Mouse (Mus musculus): ENCODE measurements around the gene Uqcc3. TPM values are rescaled to one million over a fixed set of nuclear protein-coding genes. Genes with fewer than 3 reads are reported as not detected.

Gene Uqcc3
- total RNA-seq, 1 experiment = 75.3 TPM

DNA sequence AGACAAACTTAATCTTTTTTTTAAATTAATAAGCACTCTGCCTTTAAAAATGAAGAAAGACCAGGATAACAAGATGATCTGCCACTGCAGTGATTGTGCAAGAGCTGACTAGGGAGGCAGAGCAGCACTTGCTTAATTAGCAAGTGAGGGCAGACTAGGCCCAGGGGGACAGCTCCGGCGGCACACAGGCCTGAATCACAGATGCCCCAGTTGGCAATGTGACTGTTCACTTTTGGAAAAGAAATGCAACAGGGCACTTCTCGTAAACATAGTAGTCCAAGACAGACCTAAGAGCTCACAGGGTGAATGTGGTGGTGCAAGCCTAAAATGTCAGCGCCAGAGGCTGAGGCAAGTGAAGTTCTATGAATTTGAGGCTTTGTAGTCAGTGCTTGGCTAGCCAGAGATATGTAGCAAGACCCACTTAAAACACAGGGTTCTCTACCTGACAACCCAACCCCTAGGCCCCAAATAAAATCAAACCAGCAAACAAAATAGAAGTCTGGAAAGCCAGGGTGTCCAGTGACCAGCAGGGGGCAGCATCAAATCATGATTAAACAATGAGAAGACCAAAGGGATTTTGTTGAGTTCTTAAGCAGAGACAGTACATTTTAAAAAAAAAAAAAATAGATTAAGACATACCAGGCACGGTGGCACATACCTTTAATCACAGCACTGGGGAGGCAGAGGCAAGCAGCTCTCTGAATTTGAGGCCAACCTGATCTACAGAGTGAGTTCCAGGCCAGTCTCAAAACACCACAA is 36.2 kb downstream of the Uqcc3 start:
- no peak for TF ChIP-seq CHD2 (IDR thresholded peaks at IDR 0.05; ENCODE audit: low read depth, low read length)
- TF ChIP-seq MAFK (IDR thresholded peaks at IDR 0.05; ENCODE audit: insufficient read depth, low read depth, low read length) = no peak
- TF ChIP-seq HCFC1 (IDR thresholded peaks at IDR 0.05; ENCODE audit: borderline replicate concordance, insufficient read depth, low read length) = no peak
- TF ChIP-seq ZNF384 (IDR thresholded peaks at IDR 0.05; ENCODE audit: low read depth, low read length) = peak; percentile 71
- TF ChIP-seq ZC3H11A (IDR thresholded peaks at IDR 0.05; ENCODE audit: borderline replicate concordance, low read depth, low read length) = no peak
- Histone ChIP-seq H3K4me1 (ENCODE audit: control insufficient read depth in 2 of 2, insufficient read depth in 2 of 2, low read length in 2 of 2, poor library complexity in 1 of 2) (peaks cover 0 to 18% of the 10 kb centered on the region in 2 experiments; a peak in 2 of 4 replicates), H3K27ac (ENCODE audit: insufficient read depth, low read depth, low read length, poor library complexity, severe bottlenecking) (no peak overlapping the region), H3K4me3 (ENCODE audit: insufficient read depth in 1 of 2, low read depth in 1 of 2, low read length in 2 of 2, poor library complexity in 1 of 2, severe bottlenecking in 1 of 2) (no peak overlapping the region), H3K9me3 (ENCODE audit: control insufficient read depth, insufficient read depth, low read depth, low read length) (no peaks in the 10 kb centered on the region), H3K9ac (ENCODE audit: insufficient read depth, low read depth, low read length, poor library complexity, severe bottlenecking) (no peak overlapping the region), H3K36me3 (ENCODE audit: control insufficient read depth, insufficient read depth, low read length, poor library complexity, severe bottlenecking) (peaks cover 8% of the 10 kb centered on the region; the same call in 1 of the 2 replicates)
- peak; percentile 76 for DNase-seq (ENCODE audit: low read depth, low spot score)
- in situ Hi-C loops (cut with MboI; ENCODE audit: low sequenced_read_pairs in 2 of 2, unreplicated experiment in 2 of 2) = no loop called here

DNA sequence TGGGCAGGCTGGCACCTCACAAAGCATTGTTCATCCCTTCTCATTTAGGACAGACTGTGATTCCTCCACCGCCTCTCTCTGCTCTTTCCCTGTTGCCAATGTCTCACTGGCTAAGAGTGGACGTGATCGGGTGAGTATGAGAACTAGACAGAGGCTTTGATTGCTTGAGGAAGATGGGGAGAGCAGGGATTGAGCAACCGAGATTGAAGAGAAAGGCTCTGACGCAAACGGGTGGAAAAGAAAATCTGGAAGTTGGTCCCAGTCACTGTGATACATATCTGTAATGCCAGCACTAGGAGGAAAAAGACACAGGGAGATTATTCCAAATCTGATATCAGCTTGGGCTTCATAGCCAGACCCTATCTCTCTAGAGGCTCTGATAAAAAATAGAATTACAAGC is 37.8 kb downstream of the Uqcc3 start:
- Histone ChIP-seq H3K27ac (ENCODE audit: insufficient read depth, low read depth, low read length, poor library complexity, severe bottlenecking) (no peak overlapping the region), H3K4me1 (ENCODE audit: control insufficient read depth in 2 of 2, insufficient read depth in 2 of 2, low read length in 2 of 2, poor library complexity in 1 of 2) (peaks cover 2 to 18% of the 10 kb centered on the region in 2 experiments; a peak in 3 of 4 replicates), H3K9me3 (ENCODE audit: control insufficient read depth, insufficient read depth, low read depth, low read length) (no peaks in the 10 kb centered on the region), H3K9ac (ENCODE audit: insufficient read depth, low read depth, low read length, poor library complexity, severe bottlenecking) (no peak overlapping the region), H3K36me3 (ENCODE audit: control insufficient read depth, insufficient read depth, low read length, poor library complexity, severe bottlenecking) (peaks cover 8% of the 10 kb centered on the region; the same call in 1 of the 2 replicates), H3K4me3 (ENCODE audit: insufficient read depth in 1 of 2, low read depth in 1 of 2, low read length in 2 of 2, poor library complexity in 1 of 2, severe bottlenecking in 1 of 2) (no peak overlapping the region)
- no peak for DNase-seq (ENCODE audit: low read depth, low spot score)
- TF ChIP-seq HCFC1 (IDR thresholded peaks at IDR 0.05; ENCODE audit: borderline replicate concordance, insufficient read depth, low read length) = no peak
- no peak for TF ChIP-seq ZNF384 (IDR thresholded peaks at IDR 0.05; ENCODE audit: low read depth, low read length)
- no peak for TF ChIP-seq ZC3H11A (IDR thresholded peaks at IDR 0.05; ENCODE audit: borderline replicate concordance, low read depth, low read length)
- TF ChIP-seq MAFK (IDR thresholded peaks at IDR 0.05; ENCODE audit: insufficient read depth, low read depth, low read length) = no peak
- no peak for TF ChIP-seq CHD2 (IDR thresholded peaks at IDR 0.05; ENCODE audit: low read depth, low read length)
- in situ Hi-C loops (cut with MboI; ENCODE audit: low sequenced_read_pairs in 2 of 2, unreplicated experiment in 2 of 2) = no loop called here

DNA sequence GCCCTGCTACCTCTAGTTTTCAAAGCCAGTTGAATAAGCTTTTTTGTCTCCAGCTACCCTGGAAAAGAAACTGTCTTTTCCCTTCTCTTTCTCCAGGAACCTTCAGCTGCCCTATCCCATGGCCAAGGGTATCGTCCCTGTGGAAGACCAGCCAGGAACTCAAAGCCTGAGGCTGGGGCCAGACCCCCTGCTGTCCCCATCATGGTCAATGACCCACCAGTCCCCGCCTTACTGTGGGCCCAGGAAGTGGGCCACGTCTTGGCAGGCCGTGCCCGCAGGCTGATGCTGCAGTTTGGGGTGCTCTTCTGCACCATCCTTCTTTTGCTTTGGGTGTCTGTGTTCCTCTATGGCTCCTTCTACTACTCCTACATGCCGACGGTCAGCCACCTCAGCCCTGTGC is 39.7 kb downstream of the Uqcc3 start:
- no peak overlapping the region; the same call in 1 of the 2 replicates for H3K9ac ChIP-seq (ENCODE audit: insufficient read depth, low read depth, low read length, poor library complexity, severe bottlenecking)
- peak overlapping the region in 1 of 2 experiments; percentile 70; a peak in 1 of 4 replicates for H3K4me3 ChIP-seq (ENCODE audit: insufficient read depth in 1 of 2, low read depth in 1 of 2, low read length in 2 of 2, poor library complexity in 1 of 2, severe bottlenecking in 1 of 2)

DNA sequence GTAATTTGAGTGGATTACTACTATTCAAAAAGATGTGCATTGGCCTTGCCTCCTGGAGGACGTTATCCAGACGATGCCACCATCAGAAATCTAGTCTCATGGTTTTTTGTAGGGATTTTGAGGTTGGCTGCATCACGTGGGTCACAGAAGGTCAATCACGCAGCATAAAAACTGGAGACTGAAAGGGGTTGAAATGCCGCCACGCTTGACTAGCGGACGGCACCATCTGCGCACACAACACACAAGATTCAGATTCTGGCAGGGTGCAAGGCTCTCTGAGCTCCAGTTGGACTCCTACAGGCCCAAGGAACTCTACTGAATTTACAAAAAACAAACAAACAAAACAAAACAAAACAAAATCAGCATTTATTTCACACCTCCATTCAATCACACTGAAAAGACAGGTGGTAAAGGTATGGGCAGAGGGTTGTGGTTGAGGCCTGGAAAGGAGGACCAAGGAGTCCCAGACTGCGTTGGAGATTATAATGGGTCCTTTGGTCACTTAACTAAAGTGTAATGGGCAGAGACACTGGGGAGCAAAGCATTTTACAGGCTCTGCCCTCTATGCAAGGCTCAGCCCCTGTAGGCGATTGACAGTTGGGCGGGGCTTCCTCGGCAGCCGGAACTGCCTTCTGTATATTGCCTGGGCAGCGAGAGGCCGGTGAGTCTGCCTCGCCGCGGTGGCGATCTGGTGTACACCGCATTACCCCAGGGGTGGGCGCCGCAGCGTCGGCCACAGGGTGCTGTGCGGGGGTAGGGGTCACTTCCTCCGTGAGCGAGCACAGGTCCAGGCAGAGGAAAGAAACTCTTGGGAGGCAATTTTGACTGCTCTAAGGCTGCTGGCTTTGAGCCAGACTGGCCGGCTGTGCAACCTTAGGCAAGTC is 40.6 kb downstream of the Uqcc3 start:
- H3K36me3 ChIP-seq (ENCODE audit: control insufficient read depth, insufficient read depth, low read length, poor library complexity, severe bottlenecking) = no peaks in the 10 kb centered on the region; the same call in 1 of the 2 replicates
- TF ChIP-seq CHD2 (IDR thresholded peaks at IDR 0.05; ENCODE audit: low read depth, low read length) = no peak
- TF ChIP-seq ZNF384 (IDR thresholded peaks at IDR 0.05; ENCODE audit: low read depth, low read length) = no peak
- TF ChIP-seq MAFK (IDR thresholded peaks at IDR 0.05; ENCODE audit: insufficient read depth, low read depth, low read length) = no peak
- no peak for TF ChIP-seq HCFC1 (IDR thresholded peaks at IDR 0.05; ENCODE audit: borderline replicate concordance, insufficient read depth, low read length)
- no peak for TF ChIP-seq ZC3H11A (IDR thresholded peaks at IDR 0.05; ENCODE audit: borderline replicate concordance, low read depth, low read length)
- H3K4me3 ChIP-seq (ENCODE audit: insufficient read depth in 1 of 2, low read depth in 1 of 2, low read length in 2 of 2, poor library complexity in 1 of 2, severe bottlenecking in 1 of 2) = peak overlapping the region; percentile 63 to 70
- peak overlapping the region; percentile 51 for H3K9ac ChIP-seq (ENCODE audit: insufficient read depth, low read depth, low read length, poor library complexity, severe bottlenecking)
- H3K27ac ChIP-seq (ENCODE audit: insufficient read depth, low read depth, low read length, poor library complexity, severe bottlenecking) = no peak overlapping the region
- DNase-seq (ENCODE audit: low read depth, low spot score) = no peak
- in situ Hi-C loops (cut with MboI; ENCODE audit: low sequenced_read_pairs in 2 of 2, unreplicated experiment in 2 of 2) = no loop called here
- H3K9me3 ChIP-seq (ENCODE audit: control insufficient read depth, insufficient read depth, low read depth, low read length) = no peaks in the 10 kb centered on the region
- peaks cover 2 to 11% of the 10 kb centered on the region in 2 experiments; a peak in 3 of 4 replicates for H3K4me1 ChIP-seq (ENCODE audit: control insufficient read depth in 2 of 2, insufficient read depth in 2 of 2, low read length in 2 of 2, poor library complexity in 1 of 2)

More for the DNA sequence above, 39.7 kb downstream of the Uqcc3 start:
- Histone ChIP-seq H3K36me3 (ENCODE audit: control insufficient read depth, insufficient read depth, low read length, poor library complexity, severe bottlenecking) (peaks cover 1% of the 10 kb centered on the region; the same call in 1 of the 2 replicates), H3K4me1 (ENCODE audit: control insufficient read depth in 2 of 2, insufficient read depth in 2 of 2, low read length in 2 of 2, poor library complexity in 1 of 2) (peaks cover 2 to 13% of the 10 kb centered on the region in 2 experiments; a peak in 3 of 4 replicates), H3K27ac (ENCODE audit: insufficient read depth, low read depth, low read length, poor library complexity, severe bottlenecking) (no peak overlapping the region), H3K9me3 (ENCODE audit: control insufficient read depth, insufficient read depth, low read depth, low read length) (no peaks in the 10 kb centered on the region)
- TF ChIP-seq MAFK (IDR thresholded peaks at IDR 0.05; ENCODE audit: insufficient read depth, low read depth, low read length) (no peak), CHD2 (IDR thresholded peaks at IDR 0.05; ENCODE audit: low read depth, low read length) (no peak), ZC3H11A (IDR thresholded peaks at IDR 0.05; ENCODE audit: borderline replicate concordance, low read depth, low read length) (no peak)
- in situ Hi-C loops (cut with MboI; ENCODE audit: low sequenced_read_pairs in 2 of 2, unreplicated experiment in 2 of 2) = no loop called here
- DNase-seq (ENCODE audit: low read depth, low spot score) = no peak
